Mouse (Mus musculus) stomach, postnatal 0 days (tissue): ENCODE data around the gene Hist1h1d.

Experiments used
- CTCF ChIP-seq: IDR thresholded peaks from 2 replicates; pipeline ENCODE4 v1.5.1; 2016; ENCODE audit warnings: antibody characterized with exemption, low read depth, mild to moderate bottlenecking, moderate library complexity
- EP300 ChIP-seq: optimal IDR thresholded peaks from 2 replicates; pipeline ENCODE3; 2016; ENCODE audit warnings: antibody characterized with exemption

DNA sequence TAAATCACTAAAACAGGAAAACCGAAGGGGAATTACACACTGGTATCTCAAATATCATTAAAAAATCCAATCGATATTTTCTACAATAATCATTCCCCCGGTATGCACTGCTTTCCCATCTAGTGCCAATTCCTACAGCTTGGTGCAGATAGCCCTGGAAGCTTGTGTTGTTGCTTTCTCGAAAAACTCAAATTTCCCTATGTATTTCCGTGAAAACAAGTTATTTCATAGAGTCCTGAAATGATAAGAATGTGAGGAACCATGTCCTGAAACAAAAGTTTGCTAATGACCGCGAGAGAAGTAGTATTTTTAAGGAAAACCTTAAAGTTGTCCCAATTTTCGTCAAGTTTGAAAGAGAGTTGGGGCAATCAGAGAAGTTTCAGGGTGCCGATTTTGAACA lies 1.3 kb downstream of the Hist1h1d start:
- TF ChIP-seq CTCF (no peak), EP300 (no peak)
